Mouse (Mus musculus): ENCODE measurements around the gene Gas2l1.
"Not testable (repeated sequence)": the region's sequence is repeated elsewhere in the genome, so short reads cannot be mapped to it uniquely, and the experiment has no call there.

Gene Gas2l1

GRCm38 (mm10) chr11:5065056-5065821 lies at the start of gene Gas2l1:
Gas2l1 (minus strand) TSS chr11:5065327.
- peak; percentile 83 to 90 for DNase-seq (ENCODE audit: low spot score in 2 of 2)

GRCm38 (mm10) chr11:5113645-5114044 lies 48.5 kb upstream of the Gas2l1 start:
- DNase-seq (ENCODE audit: low spot score in 2 of 2) = no peak

- DNase-seq (ENCODE audit: low spot score in 2 of 2) = no peak
Observed at GRCm38 (mm10) chr11:5109441-5109840, 44.3 kb upstream of the Gas2l1 start.

- no peak for DNase-seq (ENCODE audit: low spot score in 2 of 2)
Observed at GRCm38 (mm10) chr11:5103986-5104509, 38.9 kb upstream of the Gas2l1 start.

- no peak for DNase-seq (ENCODE audit: low spot score in 2 of 2)
Observed at GRCm38 (mm10) chr11:5102384-5102783, 37.3 kb upstream of the Gas2l1 start.

GRCm38 (mm10) chr11:5101641-5102040 lies 36.5 kb upstream of the Gas2l1 start:
- no peak for DNase-seq (ENCODE audit: low spot score in 2 of 2)

- no peak for DNase-seq (ENCODE audit: low spot score in 2 of 2)
Observed at GRCm38 (mm10) chr11:5100801-5101200, 35.7 kb upstream of the Gas2l1 start.

- no peak for DNase-seq (ENCODE audit: low spot score in 2 of 2)
Observed at GRCm38 (mm10) chr11:5100283-5100682, 35.2 kb upstream of the Gas2l1 start.

- peak; percentile 80 to 86 for DNase-seq (ENCODE audit: low spot score in 2 of 2)
Observed at GRCm38 (mm10) chr11:5099576-5100183, 34.6 kb upstream of the Gas2l1 start.

- DNase-seq (ENCODE audit: low spot score in 2 of 2) = peak; percentile 97 to 98
Observed at GRCm38 (mm10) chr11:5098736-5099542, 33.8 kb upstream of the Gas2l1 start, which contains the start of the genes Rhbdd3 and Ewsr1. Rhbdd3 (plus strand) TSS chr11:5098926. Ewsr1 (minus strand) TSS chr11:5099266.

GRCm38 (mm10) chr11:5098035-5098735 lies 33.1 kb upstream of the Gas2l1 start:
- DNase-seq (ENCODE audit: low spot score in 2 of 2) = no peak

- no peak for DNase-seq (ENCODE audit: low spot score in 2 of 2)
Observed at GRCm38 (mm10) chr11:5096480-5097020, 31.4 kb upstream of the Gas2l1 start.

GRCm38 (mm10) chr11:5095877-5096276 lies 30.8 kb upstream of the Gas2l1 start:
- DNase-seq (ENCODE audit: low spot score in 2 of 2) = no peak

GRCm38 (mm10) chr11:5091706-5092105 lies 26.6 kb upstream of the Gas2l1 start:
- no peak for DNase-seq (ENCODE audit: low spot score in 2 of 2)

GRCm38 (mm10) chr11:5089147-5089546 lies 24.0 kb upstream of the Gas2l1 start:
- no peak for DNase-seq (ENCODE audit: low spot score in 2 of 2)

- not testable (repeated sequence) for DNase-seq (ENCODE audit: low spot score in 2 of 2)
Observed at GRCm38 (mm10) chr11:5076843-5077242, 11.7 kb upstream of the Gas2l1 start.

GRCm38 (mm10) chr11:5075760-5076159 lies 10.6 kb upstream of the Gas2l1 start:
- no peak for DNase-seq (ENCODE audit: low spot score in 2 of 2)

GRCm38 (mm10) chr11:5074882-5075281 lies 9.8 kb upstream of the Gas2l1 start:
- no peak for DNase-seq (ENCODE audit: low spot score in 2 of 2)

GRCm38 (mm10) chr11:5068126-5068971 lies 3.2 kb upstream of the Gas2l1 start:
- peak in 1 of 2 experiments; percentile 35 for DNase-seq (ENCODE audit: low spot score in 2 of 2)

- peak in 1 of 2 experiments; percentile 49 for DNase-seq (ENCODE audit: low spot score in 2 of 2)
Observed at GRCm38 (mm10) chr11:5067063-5067462, 1.9 kb upstream of the Gas2l1 start.
